Mouse (Mus musculus) hindbrain, embryonic 13.5 days (tissue): ENCODE measurements at regions not wholly inside any gene's neighbourhood (a gene's known extent, or its start where the extent isn't known, plus 50 kb on each side); places are given as distances from the start of the nearest gene placed in this dataset.
"Not testable (repeated sequence)": the region's sequence is repeated elsewhere in the genome, so short reads cannot be mapped to it uniquely, and the experiment has no call there.

ENCODE experiments used
- ATAC-seq: fragments of 200-750 bp; cut with Nextera tagmentation; 2 replicates; pipeline ENCODE4 v1.8.0; 2017; ENCODE audit warnings: moderate TSS enrichment; ENCODE audit not compliant: low FRiP score
- H3K27ac ChIP-seq: fragments of 300-500 bp; sonication (generic); 2 replicates; pipeline ENCODE4 v1.5.1; 2015; ENCODE audit warnings: inconsistent platforms, mild to moderate bottlenecking, moderate library complexity
- H3K27me3 ChIP-seq: fragments of 300-500 bp; sonication (generic); 2 replicates; pipeline ENCODE4 v1.6.1; 2015; ENCODE audit warnings: mild to moderate bottlenecking, inconsistent platforms
- H3K36me3 ChIP-seq: fragments of 300-500 bp; sonication (generic); 2 replicates; pipeline ENCODE4 v1.6.1; 2015; ENCODE audit warnings: mild to moderate bottlenecking, inconsistent platforms
- H3K4me1 ChIP-seq: fragments of 300-500 bp; sonication (generic); replicated peaks from 2 replicates; pipeline ENCODE4 v1.6.1; 2015; ENCODE audit warnings: inconsistent platforms
- H3K4me2 ChIP-seq: fragments of 300-500 bp; sonication (generic); 2 replicates; pipeline ENCODE4 v1.6.1; 2015; ENCODE audit warnings: inconsistent platforms, mild to moderate bottlenecking, moderate library complexity
- H3K4me3 ChIP-seq: fragments of 300-500 bp; sonication (generic); 2 replicates; pipeline ENCODE4 v1.5.1; 2015; ENCODE audit warnings: mild to moderate bottlenecking, inconsistent platforms
- H3K9ac ChIP-seq: fragments of 300-500 bp; sonication (generic); 2 replicates; pipeline ENCODE4 v1.6.1; 2015; ENCODE audit warnings: mild to moderate bottlenecking, inconsistent platforms
- H3K9me3 ChIP-seq: fragments of 300-500 bp; sonication (generic); 2 replicates; pipeline ENCODE4 v1.6.1; 2016; ENCODE audit warnings: inconsistent platforms
- WGBS: fragments of 180-500 bp; shearing (Covaris S2); methylation state at CpG from one replicate; pipeline ENCODE4 v1.1.7; 2015; 5-methylcytosine and 5-hydroxymethylcytosine counted together

DNA sequence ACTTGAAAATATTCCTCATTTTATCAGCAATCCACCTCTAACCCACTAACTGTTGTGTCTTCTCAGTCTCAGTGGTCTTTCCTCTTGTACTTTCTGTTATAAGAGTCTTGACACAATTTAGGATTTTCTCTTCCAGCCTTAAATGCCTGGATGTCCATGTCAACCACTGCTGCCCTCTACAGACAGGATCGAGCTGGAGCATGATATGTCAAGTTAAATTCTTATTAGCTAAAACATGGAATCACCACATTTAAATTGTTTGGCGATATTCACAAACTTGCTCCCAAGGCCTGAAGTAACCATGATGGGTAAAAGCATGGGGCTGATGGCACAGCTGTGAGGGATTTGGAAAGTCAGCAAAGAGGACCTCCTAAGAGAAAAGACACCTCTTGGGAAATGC lies 159.6 kb downstream of the H60c start:
- not testable (repeated sequence) for H3K9ac ChIP-seq, H3K4me3 ChIP-seq, H3K27ac ChIP-seq, H3K4me1 ChIP-seq, H3K27me3 ChIP-seq, H3K36me3 ChIP-seq, H3K4me2 ChIP-seq, ATAC-seq
- 81% methylated on average over 2 of the region's 2 CpGs for WGBS
- H3K9me3 ChIP-seq = peaks cover 48% of the 10 kb centered on the region
